Mouse (Mus musculus): Measurements from ENCODE around the gene Npdc1. TPM values are rescaled to one million over a fixed set of nuclear protein-coding genes. Genes with fewer than 3 reads are reported as not detected.
A peak's percentile ranks its signal among the peaks of the same experiment; 100 is the strongest.

The Npdc1 gene
- polyA plus RNA-seq, 1 experiment from 2014 or later = 42.2 TPM

GRCm38 (mm10) chr2:25384492-25384891 is 14.7 kb upstream of the Npdc1 start:
- ATAC-seq (replicated peaks; ENCODE audit: low FRiP score, low TSS enrichment, low read depth) = no peak
- H3K4me1 ChIP-seq (replicated peaks; ENCODE audit: control insufficient read depth, insufficient read depth, low read length) = no peaks in the 10 kb centered on the region
- no peak overlapping the region for H3K9ac ChIP-seq (ENCODE audit: low read length)
- H3K4me3 ChIP-seq (ENCODE audit: low read depth, low read length) = no peak overlapping the region
- no peaks in the 10 kb centered on the region for H3K36me3 ChIP-seq (ENCODE audit: control insufficient read depth, insufficient read depth, low read length)
- H3K4me2 ChIP-seq (ENCODE audit: low read length) = no peak overlapping the region
- H3K9me3 ChIP-seq (ENCODE audit: control insufficient read depth, low read length) = no peaks in the 10 kb centered on the region
- H3K27me3 ChIP-seq (replicated peaks; ENCODE audit: control insufficient read depth, insufficient read depth, low read length) = no peaks in the 10 kb centered on the region
- WGBS = 65% methylated on average over 5 of the region's 5 CpGs
- DNase-seq (ENCODE audit: low spot score) = no peak
- no peak overlapping the region for H3K27ac ChIP-seq (ENCODE audit: low read depth)

GRCm38 (mm10) chr2:25391266-25391665 is 7.9 kb upstream of the Npdc1 start:
- Histone ChIP-seq H3K27ac (ENCODE audit: low read depth) (no peak overlapping the region), H3K4me3 (ENCODE audit: low read depth, low read length) (no peak overlapping the region), H3K36me3 (ENCODE audit: control insufficient read depth, insufficient read depth, low read length) (no peaks in the 10 kb centered on the region), H3K4me2 (ENCODE audit: low read length) (no peak overlapping the region), H3K4me1 (replicated peaks; ENCODE audit: control insufficient read depth, insufficient read depth, low read length) (peaks cover 12% of the 10 kb centered on the region), H3K9ac (ENCODE audit: low read length) (no peak overlapping the region), H3K9me3 (ENCODE audit: control insufficient read depth, low read length) (no peaks in the 10 kb centered on the region), H3K27me3 (replicated peaks; ENCODE audit: control insufficient read depth, insufficient read depth, low read length) (peaks cover 18% of the 10 kb centered on the region)
- WGBS = 64% methylated on average over 5 of the region's 5 CpGs
- ATAC-seq (replicated peaks; ENCODE audit: low FRiP score, low TSS enrichment, low read depth) (no peak), DNase-seq (ENCODE audit: low spot score) (no peak)

- no peaks in the 10 kb centered on the region for H3K36me3 ChIP-seq (ENCODE audit: control insufficient read depth, insufficient read depth, low read length)
- H3K9ac ChIP-seq (ENCODE audit: low read length) = no peak overlapping the region
- H3K27ac ChIP-seq (ENCODE audit: low read depth) = no peak overlapping the region; the same call in 1 of the 2 replicates
- H3K27me3 ChIP-seq (replicated peaks; ENCODE audit: control insufficient read depth, insufficient read depth, low read length) = peaks cover 50% of the 10 kb centered on the region
- H3K4me3 ChIP-seq (ENCODE audit: low read depth, low read length) = no peak overlapping the region
- no peak overlapping the region for H3K4me2 ChIP-seq (ENCODE audit: low read length)
- peaks cover 12% of the 10 kb centered on the region for H3K4me1 ChIP-seq (replicated peaks; ENCODE audit: control insufficient read depth, insufficient read depth, low read length)
- no peaks in the 10 kb centered on the region for H3K9me3 ChIP-seq (ENCODE audit: control insufficient read depth, low read length)
- DNase-seq (ENCODE audit: low spot score) (no peak), ATAC-seq (replicated peaks; ENCODE audit: low FRiP score, low TSS enrichment, low read depth) (0 out of 2 replicates have a peak, but pooled peaks have one; percentile 5)
- WGBS = 45% methylated on average over 3 of the region's 3 CpGs
These were observed 4.6 kb upstream of the Npdc1 start for GRCm38 (mm10) chr2:25394281-25395221.

- Histone ChIP-seq H3K27me3 (replicated peaks; ENCODE audit: control insufficient read depth, insufficient read depth, low read length) (peaks cover 63% of the 10 kb centered on the region), H3K4me3 (ENCODE audit: low read depth, low read length) (peak within 1 kb of the TSS; percentile 41), H3K9ac (ENCODE audit: low read length) (peak within 1 kb of the TSS; percentile 37), H3K36me3 (ENCODE audit: control insufficient read depth, insufficient read depth, low read length) (no peaks in the 10 kb centered on the region), H3K9me3 (ENCODE audit: control insufficient read depth, low read length) (no peaks in the 10 kb centered on the region), H3K4me2 (ENCODE audit: low read length) (peak within 1 kb of the TSS; percentile 77), H3K4me1 (replicated peaks; ENCODE audit: control insufficient read depth, insufficient read depth, low read length) (peaks cover 12% of the 10 kb centered on the region), H3K27ac (ENCODE audit: low read depth) (no peak within 1 kb of the TSS)
- ATAC-seq (replicated peaks; ENCODE audit: low FRiP score, low TSS enrichment, low read depth) = peak; percentile 74
- WGBS = 2% methylated on average over 57 of the region's 57 CpGs
- peak; percentile 83 for DNase-seq (ENCODE audit: low spot score)
These were observed 3.2 kb upstream of the Npdc1 start, which contains the start of gene Entpd2 for GRCm38 (mm10) chr2:25395721-25396596. Entpd2 (plus strand) TSS chr2:25395874.

- Histone ChIP-seq H3K4me1 (replicated peaks; ENCODE audit: control insufficient read depth, insufficient read depth, low read length) (peaks cover 12% of the 10 kb centered on the region), H3K27ac (ENCODE audit: low read depth) (no peak overlapping the region), H3K4me3 (ENCODE audit: low read depth, low read length) (peak overlapping the region; percentile 41; the same call in 1 of the 2 replicates), H3K4me2 (ENCODE audit: low read length) (peak overlapping the region; percentile 77), H3K36me3 (ENCODE audit: control insufficient read depth, insufficient read depth, low read length) (no peaks in the 10 kb centered on the region), H3K9me3 (ENCODE audit: control insufficient read depth, low read length) (no peaks in the 10 kb centered on the region), H3K9ac (ENCODE audit: low read length) (no peak overlapping the region), H3K27me3 (replicated peaks; ENCODE audit: control insufficient read depth, insufficient read depth, low read length) (peaks cover 69% of the 10 kb centered on the region)
- whole genome bisulfite sequencing = 33% methylated on average over 3 of the region's 3 CpGs
- DNase-seq (ENCODE audit: low spot score) (no peak), ATAC-seq (replicated peaks; ENCODE audit: low FRiP score, low TSS enrichment, low read depth) (no peak)
These were observed 2.6 kb upstream of the Npdc1 start for GRCm38 (mm10) chr2:25396597-25396983.

- Histone ChIP-seq H3K36me3 (ENCODE audit: control insufficient read depth, insufficient read depth, low read length) (no peaks in the 10 kb centered on the region), H3K9ac (ENCODE audit: low read length) (no peak overlapping the region), H3K27me3 (replicated peaks; ENCODE audit: control insufficient read depth, insufficient read depth, low read length) (peaks cover 73% of the 10 kb centered on the region), H3K4me1 (replicated peaks; ENCODE audit: control insufficient read depth, insufficient read depth, low read length) (peaks cover 12% of the 10 kb centered on the region), H3K4me3 (ENCODE audit: low read depth, low read length) (no peak overlapping the region), H3K27ac (ENCODE audit: low read depth) (no peak overlapping the region), H3K4me2 (ENCODE audit: low read length) (no peak overlapping the region), H3K9me3 (ENCODE audit: control insufficient read depth, low read length) (no peaks in the 10 kb centered on the region)
- no peak for ATAC-seq (replicated peaks; ENCODE audit: low FRiP score, low TSS enrichment, low read depth)
- WGBS = 43% methylated on average over 1 of the region's 1 CpGs
- DNase-seq (ENCODE audit: low spot score) = no peak
These were observed 2.1 kb upstream of the Npdc1 start for GRCm38 (mm10) chr2:25397010-25397409.

- no peak for DNase-seq (ENCODE audit: low spot score)
- WGBS = 92% methylated on average over 7 of the region's 7 CpGs
- ATAC-seq (replicated peaks; ENCODE audit: low FRiP score, low TSS enrichment, low read depth) = no peak
- no peak overlapping the region for H3K4me3 ChIP-seq (ENCODE audit: low read depth, low read length)
- H3K4me1 ChIP-seq (replicated peaks; ENCODE audit: control insufficient read depth, insufficient read depth, low read length) = peaks cover 12% of the 10 kb centered on the region
- no peaks in the 10 kb centered on the region for H3K9me3 ChIP-seq (ENCODE audit: control insufficient read depth, low read length)
- H3K4me2 ChIP-seq (ENCODE audit: low read length) = no peak overlapping the region
- no peak overlapping the region for H3K9ac ChIP-seq (ENCODE audit: low read length)
- no peak overlapping the region for H3K27ac ChIP-seq (ENCODE audit: low read depth)
- no peaks in the 10 kb centered on the region for H3K36me3 ChIP-seq (ENCODE audit: control insufficient read depth, insufficient read depth, low read length)
- H3K27me3 ChIP-seq (replicated peaks; ENCODE audit: control insufficient read depth, insufficient read depth, low read length) = peaks cover 84% of the 10 kb centered on the region
These were observed 1.1 kb upstream of the Npdc1 start for GRCm38 (mm10) chr2:25398065-25398464.

- Histone ChIP-seq H3K27ac (ENCODE audit: low read depth) (no peak overlapping the region), H3K4me3 (ENCODE audit: low read depth, low read length) (no peak overlapping the region), H3K4me2 (ENCODE audit: low read length) (peak overlapping the region; percentile 26; the same call in 1 of the 2 replicates), H3K27me3 (replicated peaks; ENCODE audit: control insufficient read depth, insufficient read depth, low read length) (peaks cover 92% of the 10 kb centered on the region), H3K4me1 (replicated peaks; ENCODE audit: control insufficient read depth, insufficient read depth, low read length) (peaks cover 7% of the 10 kb centered on the region), H3K9ac (ENCODE audit: low read length) (no peak overlapping the region), H3K9me3 (ENCODE audit: control insufficient read depth, low read length) (no peaks in the 10 kb centered on the region), H3K36me3 (ENCODE audit: control insufficient read depth, insufficient read depth, low read length) (no peaks in the 10 kb centered on the region)
- ATAC-seq (replicated peaks; ENCODE audit: low FRiP score, low TSS enrichment, low read depth) (no peak), DNase-seq (ENCODE audit: low spot score) (no peak)
- WGBS = 22% methylated on average over 16 of the region's 16 CpGs
These were observed 1.1 kb downstream of the Npdc1 start for GRCm38 (mm10) chr2:25400291-25400690.

Measured in intestine, embryonic 14.5 days (tissue).